Mouse (Mus musculus) lung, adult 2 months (tissue): ENCODE measurements around the gene Drd4.

Experiments
- CTCF ChIP-seq: fragments of 200-500 bp; IDR thresholded peaks from 2 replicates; pipeline ENCODE4 v1.5.1; 2011; ENCODE audit warnings: mild to moderate bottlenecking, low read length, control low read depth; ENCODE audit not compliant: insufficient read depth
- POLR2A ChIP-seq: fragments of 200-500 bp; IDR thresholded peaks from 2 replicates; pipeline ENCODE4 v1.6.1; 2011; ENCODE audit warnings: low read depth, mild to moderate bottlenecking, control low read depth, low read length, borderline replicate concordance; ENCODE audit errors: extremely low read depth

DNA sequence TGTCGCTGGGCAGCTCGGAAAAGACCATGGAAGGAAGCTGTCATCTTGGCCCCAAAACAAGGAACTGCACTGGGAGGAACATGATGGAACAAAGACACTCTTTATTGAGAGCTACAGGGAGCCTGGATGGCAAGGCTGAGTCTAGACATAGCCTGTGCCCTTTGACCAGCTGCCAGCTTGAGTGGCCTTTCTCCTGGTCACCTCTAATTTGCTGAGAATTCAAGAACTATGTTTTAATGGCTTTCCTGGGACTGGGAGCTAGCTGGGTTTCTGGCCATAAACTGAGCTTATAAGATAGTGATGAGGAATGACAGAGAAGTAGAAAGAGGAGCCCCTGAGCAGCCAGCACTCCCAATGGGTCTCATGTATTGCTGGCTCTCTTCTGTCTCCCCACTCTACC is 51.4 kb downstream of the Drd4 start:
- TF ChIP-seq CTCF (no peak), POLR2A (no peak)
